In the genomic region with DNA sequence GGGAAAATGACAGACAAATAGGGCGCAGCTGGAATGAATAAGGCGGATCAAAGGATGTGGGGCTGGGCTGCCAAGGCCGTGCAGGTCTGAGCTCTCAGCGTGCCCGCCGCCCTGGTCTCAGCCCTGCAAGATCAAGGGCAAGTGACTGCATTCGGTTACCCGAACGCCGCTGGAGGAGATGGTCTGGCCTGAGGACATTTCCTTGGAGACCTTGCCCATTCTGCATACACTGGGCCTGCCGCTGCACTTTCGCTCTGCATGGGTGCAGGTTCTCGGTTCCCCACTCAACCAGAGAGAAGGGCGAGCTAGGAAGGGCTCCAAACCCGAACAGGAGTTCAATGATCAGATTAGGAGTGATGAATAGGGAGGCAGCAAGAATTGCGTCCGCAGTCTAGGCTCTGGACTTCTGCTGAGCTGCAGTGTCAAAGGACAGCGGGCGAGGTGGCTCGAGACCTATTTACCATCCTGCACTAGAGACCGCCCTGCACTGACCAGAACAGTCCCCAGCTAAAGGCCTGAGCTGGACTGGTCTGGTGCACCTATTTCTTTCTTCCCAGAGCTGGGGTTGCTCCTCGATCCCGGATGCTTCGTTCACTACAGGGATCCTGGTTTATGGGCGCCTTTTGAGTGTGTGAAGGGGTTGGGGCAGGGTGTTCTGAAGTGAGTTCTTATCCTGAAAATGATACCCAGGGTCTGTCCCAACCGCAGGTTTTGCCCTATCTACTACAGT, we compare ENCODE assay signal across 10 mouse cellular contexts. TPM values are rescaled to one million over a fixed set of nuclear protein-coding genes. Genes with fewer than 3 reads are reported as not detected.
A peak's percentile ranks its signal among the peaks of the same experiment; 100 is the strongest.
DNase-seq lines count a peak whose midpoint lies in the region; ATAC-seq and TF ChIP-seq lines count a peak whose summit lies in the region.
"Had no signal": no experiment of that assay in that cellular context is flagged by ENCODE, and none has a peak within 500 bp of the region (broad histone marks: within the 10 kb centered on the region; RNA-seq: fewer than 3 reads in every experiment).

No protein-coding gene starts in this region.

- no peaks in the 10 kb centered on the region for H3K9me3 ChIP-seq in heart, embryonic 14.5 days (ENCODE audit: control insufficient read depth, low read length)
- no peaks in the 10 kb centered on the region for H3K9me3 ChIP-seq in hindbrain, embryonic 14.5 days (ENCODE audit: control insufficient read depth, low read length)
- no peaks in the 10 kb centered on the region for H3K9me3 ChIP-seq in midbrain, embryonic 14.5 days (ENCODE audit: control insufficient read depth, low read length)

- DNase-seq in heart, postnatal 14 days: no peak
- DNase-seq in hindbrain, embryonic 14.5 days (ENCODE audit: low spot score): peak; percentile 29
- DNase-seq in midbrain, embryonic 14.5 days: peak; percentile 49
- no peak for DNase-seq in layer of hippocampus, postnatal 10 days (ENCODE audit: low spot score in 2 of 2)
- no peak for DNase-seq in cerebellum, adult 9-11 months
- DNase-seq in frontal cortex, postnatal 14 days (ENCODE audit: low spot score in 2 of 2): no peak
- DNase-seq: cerebellum, adult 11-12 months had no signal

- no peak for TF ChIP-seq CTCF in bone marrow macrophage, adult 2 months (IDR thresholded peaks at IDR 0.05; ENCODE audit: low read depth, low read length)

- peak overlapping the region; percentile 96 for H3K4me2 ChIP-seq in heart, embryonic 14.5 days (ENCODE audit: low read length)
- peak overlapping the region; percentile 33 for H3K4me2 ChIP-seq in hindbrain, embryonic 14.5 days (replicated peaks)
- H3K4me2 ChIP-seq in midbrain, embryonic 14.5 days (ENCODE audit: low read length): peak overlapping the region; percentile 63

- intact Hi-C loops in heart, postnatal 14 days (cut with DNase I): loop anchor here (10.0 kb wide), 1 partner anchor 1534 kb away; no protein-coding TSS in a partner anchor

- H3K27ac ChIP-seq in heart, embryonic 14.5 days (replicated peaks in 1 of 2; ENCODE audit: control insufficient read depth in 1 of 2, insufficient read depth in 1 of 2, low read depth in 2 of 2, low read length in 2 of 2): no peak overlapping the region
- no peak overlapping the region for H3K27ac ChIP-seq in bone marrow macrophage, adult 2 months (ENCODE audit: insufficient read depth, low read depth, low read length)
- no peak overlapping the region for H3K27ac ChIP-seq in hindbrain, embryonic 14.5 days
- no peak overlapping the region for H3K27ac ChIP-seq in midbrain, embryonic 14.5 days (replicated peaks; ENCODE audit: low read depth, low read length)

- TF ChIP-seq POLR2A in bone marrow macrophage, adult 2 months (IDR thresholded peaks at IDR 0.05; ENCODE audit: borderline replicate concordance, low read depth, low read length): no peak

- ATAC-seq in heart, embryonic 14.5 days (ENCODE audit: insufficient number of reproducible peaks, insufficient read depth, low FRiP score, low read depth): no peak
- no peak for ATAC-seq in hindbrain, embryonic 14.5 days (ENCODE audit: low FRiP score)
- ATAC-seq in midbrain, embryonic 14.5 days (ENCODE audit: low FRiP score, low TSS enrichment): no peak

- H3K27me3 ChIP-seq in heart, embryonic 14.5 days (ENCODE audit: control insufficient read depth, insufficient read depth, low read length): peaks cover 82% of the 10 kb centered on the region
- peaks cover 87% of the 10 kb centered on the region for H3K27me3 ChIP-seq in hindbrain, embryonic 14.5 days (ENCODE audit: control insufficient read depth, insufficient read depth, low read length)
- peaks cover 19% of the 10 kb centered on the region for H3K27me3 ChIP-seq in midbrain, embryonic 14.5 days (ENCODE audit: control insufficient read depth, insufficient read depth, low read length)

- peak overlapping the region; percentile 73; the same call in 1 of the 2 replicates for H3K9ac ChIP-seq in heart, embryonic 14.5 days (ENCODE audit: low read length)
- peak overlapping the region; percentile 25; the same call in 1 of the 2 replicates for H3K9ac ChIP-seq in hindbrain, embryonic 14.5 days
- H3K9ac ChIP-seq in midbrain, embryonic 14.5 days (replicated peaks; ENCODE audit: low read length): no peak overlapping the region; the same call in 1 of the 2 replicates

- H3K36me3 ChIP-seq in heart, embryonic 14.5 days (ENCODE audit: control insufficient read depth, insufficient read depth, low read length): no peaks in the 10 kb centered on the region
- no peaks in the 10 kb centered on the region for H3K36me3 ChIP-seq in hindbrain, embryonic 14.5 days (replicated peaks; ENCODE audit: control insufficient read depth, insufficient read depth)
- peaks cover 3% of the 10 kb centered on the region; the same call in 1 of the 2 replicates for H3K36me3 ChIP-seq in midbrain, embryonic 14.5 days (ENCODE audit: control insufficient read depth, insufficient read depth, low read length)
- H3K36me3 ChIP-seq: G1E had no signal

- H3K4me1 ChIP-seq in heart, embryonic 14.5 days (ENCODE audit: control insufficient read depth in 2 of 2, insufficient read depth in 2 of 2, low read length in 2 of 2): peaks cover 5 to 16% of the 10 kb centered on the region in 2 experiments; a peak in 3 of 4 replicates
- 0 out of 2 replicates have a peak, but pooled peaks cover 2% of the 10 kb centered on the region for H3K4me1 ChIP-seq in bone marrow macrophage, adult 2 months (ENCODE audit: control insufficient read depth, insufficient read depth, low read length)
- H3K4me1 ChIP-seq in hindbrain, embryonic 14.5 days (replicated peaks; ENCODE audit: control insufficient read depth, insufficient read depth, low read length): peaks cover 28% of the 10 kb centered on the region
- H3K4me1 ChIP-seq in midbrain, embryonic 14.5 days (ENCODE audit: control insufficient read depth, insufficient read depth, low read length): peaks cover 52% of the 10 kb centered on the region

- WGBS in heart, embryonic 14.5 days: 8% methylated on average over 26 of the region's 26 CpGs
- 9% methylated on average over 26 of the region's 26 CpGs for WGBS in hindbrain, embryonic 14.5 days
- 18% methylated on average over 26 of the region's 26 CpGs for WGBS in midbrain, embryonic 14.5 days

- peak overlapping the region; percentile 52 to 68; a peak in 3 of 4 replicates for H3K4me3 ChIP-seq in heart, embryonic 14.5 days (ENCODE audit: control insufficient read depth in 1 of 2, insufficient read depth in 1 of 2, low read depth in 1 of 2, low read length in 2 of 2)
- H3K4me3 ChIP-seq in bone marrow macrophage, adult 2 months (ENCODE audit: insufficient read depth, low read length): peak overlapping the region; percentile 58
- H3K4me3 ChIP-seq in hindbrain, embryonic 14.5 days (replicated peaks; ENCODE audit: low read length): no peak overlapping the region
- no peak overlapping the region for H3K4me3 ChIP-seq in midbrain, embryonic 14.5 days (replicated peaks; ENCODE audit: low read depth, low read length)

RNA-seq across cellular contexts. Expression of gene Irx2, which starts 9.9 kb away (rescaled TPM):
- 11.2 and 13.3 TPM in 2 replicates for polyA plus RNA-seq in heart, embryonic 14.5 days (2014; fragmentation: Nextera tagmentation; extraction: Ambion mirVana)
- total RNA-seq in heart, postnatal 14 days (2021): 1 to 10 TPM; 4.0 to 4.3 TPM
- polyA plus RNA-seq in bone marrow macrophage, adult 2 months (2012; ENCODE audit: insufficient read depth, insufficient read length, missing spikeins): not detected in 2 replicates
- 23.4 and 31.8 TPM in 2 replicates for polyA plus RNA-seq in hindbrain, embryonic 14.5 days (2014; fragmentation: Nextera tagmentation; extraction: Ambion mirVana)
- polyA plus RNA-seq in midbrain, embryonic 14.5 days (2014; fragmentation: Nextera tagmentation; extraction: Ambion mirVana): 57.1 and 64.8 TPM in 2 replicates
- total RNA-seq in layer of hippocampus, postnatal 10 days (2021): under 1 TPM; 0.40 to 0.80 TPM
- polyA plus RNA-seq: G1E had no signal

Comparison
In these comparisons a context has a peak if more than half of its experiments do, and no peak if none do; other contexts are left out.
1. H3K4me2 ChIP-seq: peak in every context shown above with its lines; median percentile 96 in heart, embryonic 14.5 days; 63 in midbrain, embryonic 14.5 days; 33 in hindbrain, embryonic 14.5 days.
2. H3K4me3 ChIP-seq: peak in heart, embryonic 14.5 days (2 of 2) and bone marrow macrophage, adult 2 months (single experiment); none in hindbrain, embryonic 14.5 days (single experiment) and midbrain, embryonic 14.5 days (single experiment).
3. DNase-seq: peak in hindbrain, embryonic 14.5 days (single experiment) and midbrain, embryonic 14.5 days (single experiment); none in heart, postnatal 14 days (0 of 2), layer of hippocampus, postnatal 10 days (0 of 2), cerebellum, adult 9-11 months (single experiment) and frontal cortex, postnatal 14 days (0 of 2).
4. RNA of gene Irx2, which starts 9.9 kb away (polyA plus RNA-seq): 57.1 to 64.8 TPM in midbrain, embryonic 14.5 days, 23.4 to 31.8 TPM in hindbrain, embryonic 14.5 days and 11.2 to 13.3 TPM in heart, embryonic 14.5 days; not detected in bone marrow macrophage, adult 2 months; every median in the first group is over 10 times any median in the second.